Mouse (Mus musculus) MN1 (cell line): ENCODE results near the gene Tmem198.

ENCODE experiments used
- DNase-seq: peaks from one replicate; pipeline ENCODE4 v3.0.0-alpha.2; 2016; ENCODE audit warnings: low spot score

Tmem198 gene

GRCm38 (mm10) chr1:75519576-75519975 lies 40.2 kb downstream of the Tmem198 start:
- peak; percentile 29 for DNase-seq

GRCm38 (mm10) chr1:75521321-75522031 lies 42.1 kb downstream of the Tmem198 start, which contains the start of gene Stk11ip:
Gene Stk11ip (plus strand): TSS chr1:75521529.
- peak; percentile 92 for DNase-seq

GRCm38 (mm10) chr1:75524679-75525078 lies 45.3 kb downstream of the Tmem198 start:
- no peak for DNase-seq

- DNase-seq: peak; percentile 66
These were observed 51.2 kb downstream of the Tmem198 start for GRCm38 (mm10) chr1:75530546-75530945.

- DNase-seq: no peak
These were observed 53.2 kb downstream of the Tmem198 start for GRCm38 (mm10) chr1:75532280-75533172.

GRCm38 (mm10) chr1:75533325-75534252 lies 54.3 kb downstream of the Tmem198 start:
- DNase-seq: no peak
